Mouse (Mus musculus): ENCODE results near the gene Cmip.

DNA sequence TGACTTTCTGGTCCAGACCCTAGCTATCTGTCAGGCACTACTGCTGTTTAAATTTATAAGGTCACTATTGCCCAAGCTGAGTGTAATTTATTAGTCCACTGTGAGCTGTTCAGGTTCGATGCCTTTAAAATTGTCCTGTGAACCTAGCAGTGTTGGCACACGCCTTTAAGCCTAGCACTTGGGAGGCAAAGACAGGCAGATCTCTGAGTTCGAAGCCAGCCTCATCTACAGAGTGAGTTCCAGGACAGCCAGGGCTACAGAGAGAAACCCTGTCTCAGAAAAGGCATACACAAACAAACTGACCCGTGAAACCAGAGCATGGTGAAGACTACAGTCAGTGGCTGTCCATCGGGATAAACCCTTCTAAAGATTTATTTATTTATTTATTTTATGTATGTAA is 16.5 kb upstream of the Cmip start:
- TF ChIP-seq CTCF (IDR thresholded peaks at IDR 0.05; ENCODE audit: control insufficient read depth, insufficient read depth, insufficient read length), result no peak
- no peak for TF ChIP-seq USF1 (IDR thresholded peaks at IDR 0.05; ENCODE audit: low read depth)
- no peak for TF ChIP-seq MYOG (IDR thresholded peaks at IDR 0.05; ENCODE audit: control insufficient read depth, extremely low read depth, insufficient read length)
- no peak for TF ChIP-seq MAX (IDR thresholded peaks at IDR 0.05)
- no peak for TF ChIP-seq CEBPB (IDR thresholded peaks at IDR 0.05; ENCODE audit: low read depth)

All from C2C12 (cell line).